Mouse (Mus musculus): Measurements from ENCODE around the gene Commd6.
"Not testable (repeated sequence)": the region's sequence is repeated elsewhere in the genome, so short reads cannot be mapped to it uniquely, and the experiment has no call there.

Gene Commd6

DNA sequence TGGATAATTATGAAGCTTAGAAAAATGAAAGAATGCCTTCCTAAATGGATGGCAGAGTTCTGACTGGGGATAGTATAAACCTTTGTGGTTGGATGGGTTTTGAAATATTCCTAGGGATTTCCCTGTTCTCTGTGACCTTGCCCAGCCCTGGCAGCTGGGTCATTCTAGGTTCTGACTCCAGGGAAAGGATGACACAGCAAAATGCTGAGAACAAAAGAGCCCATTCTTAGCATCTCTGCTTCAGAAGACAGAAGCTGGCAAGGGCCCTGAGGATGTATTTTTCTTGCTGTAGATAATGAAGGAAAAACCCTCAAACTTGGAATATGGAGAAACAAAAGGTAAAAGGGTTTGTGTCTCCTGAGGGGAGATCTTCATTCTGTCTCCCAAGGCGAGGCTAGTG is 27.3 kb downstream of the Commd6 start:
- in situ Hi-C loops (cut with MboI; ENCODE audit: unreplicated experiment in 2 of 2): loop anchor here in 1 of 2 experiments (25.0 kb wide), 1 partner anchor 899 kb away; no protein-coding TSS in a partner anchor

DNA sequence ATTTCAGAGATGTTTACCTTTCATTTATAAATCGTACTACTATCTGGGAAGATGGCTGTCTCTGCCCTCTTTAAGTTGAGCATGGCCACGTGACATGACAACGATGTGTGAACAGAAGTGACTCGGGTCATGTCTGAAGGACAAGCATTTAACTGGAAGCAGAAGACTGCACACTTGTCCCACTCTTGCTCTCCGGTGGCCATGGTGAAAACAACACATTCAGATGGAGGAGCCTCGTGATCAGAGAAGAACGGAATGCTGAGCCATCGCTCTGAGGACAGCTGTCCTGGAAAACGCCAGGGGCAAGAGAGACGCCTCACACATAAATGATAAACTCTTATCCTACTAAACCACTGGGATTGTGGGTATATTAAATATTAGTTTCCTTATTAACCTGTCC is 29.8 kb downstream of the Commd6 start:
- in situ Hi-C loops (cut with MboI; ENCODE audit: unreplicated experiment in 2 of 2): loop anchor here in 1 of 2 experiments (25.0 kb wide), 1 partner anchor 902 kb away; no protein-coding TSS in a partner anchor

DNA sequence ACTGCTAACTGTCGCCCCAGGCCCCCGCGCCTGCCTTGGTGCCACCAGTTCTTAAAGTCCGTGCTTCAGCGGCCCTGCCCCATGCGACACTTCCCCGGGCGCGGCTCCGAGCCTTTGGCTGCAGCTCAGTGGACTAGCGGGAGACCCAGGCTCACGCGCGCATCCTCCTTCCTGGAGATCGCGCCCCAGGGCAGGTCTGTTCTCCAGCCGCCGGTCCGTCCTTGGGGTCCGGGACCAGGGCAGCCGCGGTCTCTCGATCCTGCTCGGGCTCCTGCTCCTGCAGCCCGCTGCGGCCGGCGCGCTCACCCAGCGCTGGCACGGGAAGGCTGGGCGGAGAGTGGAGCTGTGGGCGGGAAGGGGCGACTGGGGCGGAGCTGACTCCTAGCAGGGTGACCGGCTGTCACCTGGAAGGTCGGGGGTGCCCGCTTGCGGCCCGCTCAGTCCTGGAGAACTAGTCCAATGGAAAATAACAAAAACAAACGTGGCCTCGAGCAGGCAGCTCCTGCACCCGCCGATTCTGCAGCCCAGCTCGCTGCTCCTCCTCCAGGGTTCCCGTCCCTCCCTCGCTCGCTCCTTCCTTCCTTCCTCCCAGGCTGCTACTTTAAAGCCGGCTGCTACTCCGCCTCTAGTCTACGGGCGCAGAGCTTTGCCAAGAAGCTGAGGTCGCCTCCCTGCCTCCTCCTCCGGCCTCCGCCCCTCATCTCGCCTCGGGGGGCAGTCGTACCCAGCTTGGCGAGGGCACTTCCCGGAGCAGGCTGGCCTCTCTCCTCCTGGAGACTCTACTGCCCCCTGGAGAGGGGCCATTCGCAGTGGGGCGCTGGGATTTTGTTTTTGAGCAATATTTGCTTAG is 31.7 kb downstream of the Commd6 start, which contains the start of gene Tbc1d4:
Tbc1d4 (minus strand) TSS at position 673 of the 850 bp plus-strand sequence.
- in situ Hi-C loops (cut with MboI; ENCODE audit: unreplicated experiment in 2 of 2): loop anchor here in 1 of 2 experiments (10.0 to 25.0 kb wide), 2 partner anchors 84 to 904 kb away; no protein-coding TSS in a partner anchor

DNA sequence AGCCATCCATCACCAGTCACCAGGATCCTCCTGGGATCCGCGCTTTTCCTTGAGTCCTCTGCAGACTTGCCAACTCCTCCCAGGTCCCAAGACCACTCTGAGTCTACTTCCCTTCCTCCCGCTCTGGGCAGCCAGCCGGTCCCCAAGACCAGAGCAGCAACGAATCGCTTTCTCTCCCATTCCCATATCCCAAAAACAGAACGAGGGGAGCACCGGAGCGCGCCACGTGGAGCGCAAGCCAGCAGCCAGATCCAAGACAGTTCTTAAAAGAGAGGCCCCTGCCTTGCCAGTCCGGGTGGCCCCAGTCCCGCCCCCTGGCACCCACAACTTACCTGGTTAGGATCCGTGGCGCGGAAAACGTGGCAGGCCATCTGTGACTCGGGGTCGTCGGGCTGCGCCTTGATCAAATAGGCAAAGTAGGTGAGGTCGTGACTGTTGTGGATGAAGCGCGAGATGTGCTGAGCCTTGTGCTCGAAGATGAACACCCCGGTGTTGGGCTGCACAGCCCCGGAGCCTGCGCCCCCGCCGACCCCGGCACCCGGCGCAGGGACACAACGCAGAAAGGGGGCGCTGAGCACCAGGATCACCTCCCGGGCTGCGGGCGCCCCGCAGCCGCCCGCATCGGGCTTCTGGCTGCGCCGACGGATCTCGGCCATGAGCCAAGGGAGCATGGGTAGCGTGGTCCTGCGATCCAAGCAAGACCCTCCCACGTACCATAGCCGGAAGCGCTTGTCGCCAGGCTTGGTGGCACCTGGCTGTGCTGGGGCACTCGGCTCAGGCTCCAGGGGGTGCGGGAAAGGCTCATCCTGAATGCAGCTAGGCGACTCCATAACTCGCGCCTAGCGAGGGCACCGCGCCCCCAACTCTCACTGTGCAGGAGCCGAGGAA is 32.6 kb downstream of the Commd6 start:
- in situ Hi-C loops (cut with MboI; ENCODE audit: unreplicated experiment in 2 of 2): loop anchor here in 1 of 2 experiments (10.0 to 25.0 kb wide), 2 partner anchors 83 to 904 kb away; no protein-coding TSS in a partner anchor

DNA sequence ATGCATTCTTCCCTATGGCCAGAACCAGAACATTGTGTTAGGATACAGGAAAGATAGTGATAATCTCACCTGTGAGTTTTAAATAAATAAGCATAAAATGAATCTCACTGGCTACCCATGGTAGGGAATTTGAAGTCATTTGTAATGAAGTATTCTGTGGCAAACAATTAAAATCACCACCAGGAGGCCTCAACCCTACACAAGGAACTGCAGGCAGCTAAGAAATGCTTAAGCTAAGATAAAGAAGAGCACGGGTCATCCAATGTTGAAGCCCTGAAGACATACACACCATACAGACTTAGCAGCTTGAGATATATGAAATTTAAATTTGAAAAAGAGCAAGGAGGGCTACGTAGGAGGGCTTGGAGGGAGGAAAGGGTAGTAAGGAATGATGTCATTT is 34.6 kb downstream of the Commd6 start:
- in situ Hi-C loops (cut with MboI; ENCODE audit: unreplicated experiment in 2 of 2): loop anchor here in 1 of 2 experiments (10.0 to 25.0 kb wide), 2 partner anchors 81 to 906 kb away; no protein-coding TSS in a partner anchor

DNA sequence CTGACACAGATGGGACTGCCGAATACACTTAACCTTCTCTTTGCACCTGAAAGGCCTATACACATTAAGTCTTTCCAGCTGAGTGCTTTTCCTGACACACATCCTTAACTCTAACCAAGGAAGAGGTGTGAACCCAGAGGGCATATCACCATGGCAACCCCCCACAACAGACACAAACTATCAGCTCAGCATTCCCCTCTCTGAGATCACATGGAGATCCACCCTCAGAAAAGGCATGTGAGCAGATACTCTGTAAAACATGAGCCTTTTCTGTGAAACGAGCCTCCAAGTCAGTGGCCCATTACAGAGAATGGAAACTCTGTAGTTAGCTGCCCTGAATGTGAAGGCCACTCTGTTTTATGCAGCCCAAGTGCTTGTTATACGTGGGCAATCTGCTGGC is 37.6 kb downstream of the Commd6 start:
- in situ Hi-C loops (cut with MboI; ENCODE audit: unreplicated experiment in 2 of 2): loop anchor here (5.0 to 25.0 kb wide), 3 partner anchors 78 to 909 kb away; no protein-coding TSS in a partner anchor

DNA sequence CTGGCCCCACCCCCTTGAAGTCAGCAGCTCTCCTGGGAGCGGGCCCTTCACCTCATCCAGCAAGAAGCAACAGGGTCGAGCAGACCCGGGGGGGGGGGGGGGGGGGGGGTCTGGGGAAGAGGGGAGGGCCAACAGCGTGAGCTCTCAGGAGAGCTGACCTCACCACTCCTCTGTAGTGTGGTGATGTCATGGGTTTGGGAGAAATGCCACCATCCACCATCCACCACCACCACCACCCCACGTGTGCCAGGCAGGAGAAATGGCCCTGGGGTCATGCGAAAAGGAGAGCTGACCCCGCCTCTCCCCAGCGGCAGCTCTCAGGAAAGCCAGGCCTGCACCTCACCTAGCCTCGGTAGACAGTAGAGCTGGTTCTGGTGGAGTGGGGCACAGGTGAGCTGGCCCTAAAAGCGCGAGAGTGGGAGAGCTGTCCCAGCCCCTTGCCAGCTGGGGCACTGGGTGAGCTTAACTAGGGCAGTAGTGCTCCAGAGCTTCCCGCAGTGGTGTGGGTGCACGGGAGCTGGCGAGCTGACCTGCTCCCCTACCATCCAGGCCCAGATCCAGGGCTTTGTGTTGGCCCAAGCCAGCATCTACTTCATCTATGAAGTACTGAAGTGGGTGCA is 43.3 kb downstream of the Commd6 start:
- in situ Hi-C loops (cut with MboI; ENCODE audit: unreplicated experiment in 2 of 2): no loop called here

DNA sequence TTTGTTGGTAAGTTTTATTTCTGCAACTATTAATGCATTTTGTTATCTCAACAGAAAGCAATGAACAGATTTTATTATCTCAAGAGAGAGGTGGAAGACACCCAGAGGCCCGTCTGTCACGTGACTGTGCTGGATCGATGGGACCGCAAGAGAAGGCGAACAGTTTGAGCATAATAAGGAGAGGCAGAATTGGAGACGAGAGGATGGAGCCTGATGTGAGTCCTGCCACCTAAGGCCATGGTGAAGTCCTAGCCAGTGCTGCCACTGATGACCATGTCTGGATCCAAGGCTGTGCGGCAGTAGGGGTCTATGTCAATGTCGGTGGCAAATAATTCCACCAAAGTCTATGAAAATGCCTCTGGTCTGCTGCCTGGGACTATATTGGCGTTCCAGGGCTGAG is 43.8 kb downstream of the Commd6 start:
- in situ Hi-C loops (cut with MboI; ENCODE audit: unreplicated experiment in 2 of 2): no loop called here

DNA sequence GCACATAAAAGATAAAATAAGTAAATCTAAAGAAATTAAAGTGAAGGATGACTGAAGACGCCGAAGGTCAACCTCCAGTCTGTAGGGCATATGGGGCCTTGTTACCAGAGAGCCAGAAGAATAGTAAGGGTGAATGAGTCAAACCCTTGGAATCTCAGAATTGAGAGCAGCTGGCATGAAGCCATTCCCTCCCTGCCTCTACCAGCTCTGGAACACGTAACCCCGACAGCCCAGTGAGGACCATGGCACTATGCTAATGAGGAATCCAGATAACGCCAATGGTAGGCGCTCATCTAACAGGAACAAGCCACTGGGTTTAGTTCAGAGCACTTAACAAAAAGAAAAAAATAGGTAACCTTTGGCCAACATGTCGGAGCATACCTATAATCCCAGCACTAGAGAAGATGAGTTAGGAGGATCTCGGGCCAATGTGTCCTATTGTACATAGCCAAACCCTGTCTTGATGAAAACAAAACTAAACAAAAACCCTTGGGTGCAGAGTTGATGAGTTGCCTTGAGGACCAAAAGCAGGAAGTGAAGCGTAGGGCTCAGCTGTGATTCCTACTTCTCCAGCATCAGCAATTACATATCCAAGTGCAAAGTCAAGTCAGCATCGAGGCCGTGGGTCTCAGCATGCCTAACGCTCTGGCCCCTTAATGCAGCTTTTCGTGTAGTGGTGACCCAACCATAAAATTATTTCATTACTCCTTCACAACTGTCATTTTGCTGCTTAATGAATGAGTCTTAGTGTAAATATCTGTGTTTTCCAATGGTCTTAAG is 45.0 kb downstream of the Commd6 start:
- in situ Hi-C loops (cut with MboI; ENCODE audit: unreplicated experiment in 2 of 2): no loop called here

DNA sequence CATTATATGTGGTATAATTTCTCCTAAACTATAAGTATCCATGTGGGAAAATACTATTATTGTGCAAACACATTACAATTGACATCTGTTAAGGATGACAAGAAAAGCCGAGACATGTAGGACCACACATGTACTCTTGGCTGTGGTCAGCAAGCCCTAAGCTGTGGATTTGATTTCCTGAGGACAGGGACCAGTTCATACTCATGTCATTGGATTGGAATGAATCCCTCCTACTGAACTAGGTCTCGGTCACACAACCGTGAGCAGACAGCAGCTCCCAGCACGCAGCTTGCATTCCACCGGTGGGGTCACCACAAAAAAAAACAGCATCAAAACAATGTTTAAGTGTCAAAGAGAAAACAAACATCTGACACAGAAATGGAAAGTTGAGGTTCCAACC is 46.5 kb downstream of the Commd6 start:
- in situ Hi-C loops (cut with MboI; ENCODE audit: unreplicated experiment in 2 of 2): no loop called here

DNA sequence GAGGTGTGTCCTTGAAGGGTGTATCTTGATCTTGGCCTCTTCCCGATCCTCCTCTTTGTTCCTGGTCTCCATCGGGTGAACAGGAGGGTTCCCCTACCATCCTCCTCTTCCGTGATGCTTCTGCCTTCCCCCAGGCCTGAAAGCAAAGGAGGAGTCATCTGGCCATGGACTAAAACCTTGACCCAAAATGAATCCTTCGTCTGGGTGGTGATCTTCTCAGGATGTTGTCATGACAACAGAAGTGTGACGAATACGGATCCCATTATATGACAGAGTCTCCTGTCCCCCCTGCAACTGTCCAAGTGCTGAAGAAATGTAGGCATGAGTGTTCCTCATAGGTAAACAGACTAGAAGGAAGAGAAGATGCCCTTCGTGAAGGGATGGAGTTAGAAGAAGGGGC is 47.1 kb downstream of the Commd6 start:
- in situ Hi-C loops (cut with MboI; ENCODE audit: unreplicated experiment in 2 of 2): no loop called here

DNA sequence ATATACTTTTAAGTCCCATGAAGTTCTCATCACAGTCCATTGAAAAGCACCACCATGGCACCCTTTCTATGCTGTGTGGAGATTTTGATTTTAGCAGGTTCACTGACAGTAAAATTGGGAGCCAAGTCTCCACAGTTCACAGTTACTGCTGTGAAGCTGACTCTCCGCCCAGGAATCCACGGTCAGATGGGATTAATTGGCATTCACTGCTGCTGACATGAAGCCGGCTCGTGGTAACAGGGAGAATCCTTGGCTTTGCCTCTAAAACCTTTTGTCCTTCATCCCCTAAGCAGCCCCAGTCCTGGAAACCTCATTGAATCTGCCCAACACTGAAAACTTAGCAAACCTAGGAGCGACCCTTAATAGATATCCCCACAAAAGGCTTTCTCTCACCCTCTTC is 49.4 kb downstream of the Commd6 start:
- in situ Hi-C loops (cut with MboI; ENCODE audit: unreplicated experiment in 2 of 2): no loop called here

DNA sequence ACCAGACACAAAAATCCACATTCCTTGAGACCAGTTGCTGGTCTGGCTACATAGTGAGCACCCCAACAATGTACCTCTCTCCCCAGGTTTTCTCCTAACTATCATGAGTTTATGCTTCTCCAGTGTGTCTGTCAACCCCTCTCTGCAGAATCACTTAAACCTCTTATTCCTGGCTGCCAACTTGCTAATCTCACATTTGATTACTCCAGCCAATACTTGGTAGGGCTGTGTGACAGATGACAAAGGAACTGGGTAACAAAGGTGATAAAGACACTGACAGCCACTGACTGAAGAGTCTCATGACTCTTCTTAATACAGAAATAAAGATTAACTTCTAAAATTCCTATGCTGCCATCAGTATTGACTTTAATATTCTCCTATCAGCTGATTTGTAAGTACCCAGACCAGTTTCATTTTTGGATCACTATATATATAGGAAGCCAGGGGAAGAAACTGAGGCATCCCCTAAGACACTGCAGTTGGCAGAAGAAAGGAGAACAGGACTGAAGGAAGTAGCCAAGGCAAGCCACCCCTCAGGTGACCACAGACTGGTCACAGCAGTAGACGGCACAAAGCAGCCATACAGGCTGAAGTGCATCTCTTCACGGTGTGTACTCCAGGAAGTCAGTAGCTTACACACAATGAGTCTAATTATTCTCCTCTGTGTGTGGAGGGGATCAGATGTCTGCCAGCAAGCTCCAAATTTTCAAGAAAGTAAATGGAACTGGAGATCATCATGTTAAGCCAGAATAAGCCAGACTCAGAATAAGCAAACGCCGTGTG is 52.1 kb downstream of the Commd6 start:
- in situ Hi-C loops (cut with MboI; ENCODE audit: unreplicated experiment in 2 of 2): not testable (repeated sequence)

DNA sequence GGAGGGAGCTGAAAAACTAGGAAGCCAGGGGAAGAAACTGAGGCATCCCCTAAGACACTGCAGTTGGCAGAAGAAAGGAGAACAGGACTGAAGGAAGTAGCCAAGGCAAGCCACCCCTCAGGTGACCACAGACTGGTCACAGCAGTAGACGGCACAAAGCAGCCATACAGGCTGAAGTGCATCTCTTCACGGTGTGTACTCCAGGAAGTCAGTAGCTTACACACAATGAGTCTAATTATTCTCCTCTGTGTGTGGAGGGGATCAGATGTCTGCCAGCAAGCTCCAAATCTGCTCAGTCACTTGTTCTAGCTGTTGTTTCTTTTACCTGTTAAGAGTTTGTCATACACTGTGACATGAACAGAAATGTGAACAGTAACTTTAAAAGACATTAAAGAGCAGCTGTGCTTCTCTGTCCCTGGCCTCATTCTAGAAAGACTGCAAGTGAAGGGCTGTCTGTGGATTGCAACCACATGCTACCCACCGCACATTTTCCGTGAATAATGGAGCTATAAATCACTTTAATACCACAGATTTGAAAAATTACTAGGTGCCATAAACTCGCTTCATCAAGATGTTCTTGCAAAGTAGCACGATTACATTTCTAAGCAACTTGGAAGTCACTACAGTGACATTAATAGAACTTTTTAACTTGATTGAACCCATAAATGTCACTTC is 53.0 kb downstream of the Commd6 start:
- in situ Hi-C loops (cut with MboI; ENCODE audit: unreplicated experiment in 2 of 2): not testable (repeated sequence)

DNA sequence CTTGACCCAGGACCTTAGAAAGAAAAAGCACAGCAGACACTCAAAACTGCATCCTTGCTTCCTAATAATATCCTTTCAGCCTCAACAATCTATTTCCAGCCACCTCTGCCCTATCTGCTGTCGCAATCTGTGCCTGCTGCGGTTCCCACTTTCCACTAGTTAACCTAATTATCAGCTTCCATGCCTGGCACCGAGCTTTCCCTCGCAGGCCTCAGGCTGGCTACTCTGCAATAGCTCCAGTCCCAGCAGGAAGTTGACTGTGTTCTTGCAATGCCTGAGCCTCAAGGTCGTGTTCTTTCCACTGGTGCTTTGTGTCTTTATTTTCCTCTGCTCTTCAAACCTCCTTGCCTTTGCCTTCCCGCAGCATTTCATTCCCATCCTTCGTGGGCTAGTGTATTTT is 54.4 kb downstream of the Commd6 start:
- in situ Hi-C loops (cut with MboI; ENCODE audit: unreplicated experiment in 2 of 2): no loop called here

All from v-Abl transformed pro-B cells (cell line).